Mouse (Mus musculus) left cerebral cortex, adult 2 months (tissue): ENCODE data around the gene Comt. TPM values are rescaled to one million over a fixed set of nuclear protein-coding genes. Genes with fewer than 3 reads are reported as not detected.

Experiments used
- DNase-seq, 2 experiments: peaks; one replicate each; pipeline ENCODE4 v3.0.0; 2021 to 2022; ENCODE audit warnings: low spot score in 2 of 2, mixed read lengths in 1 of 2; ENCODE audit errors: extremely low spot score in 1 of 2
- H3K27ac ChIP-seq: fragments of 200-600 bp; 2 replicates; pipeline ENCODE4 v1.8.1; 2022
- H3K4me3 ChIP-seq: fragments of 200-600 bp; 2 replicates; pipeline ENCODE4 v1.8.1; 2022
- CTCF ChIP-seq: fragments of 200-600 bp; IDR thresholded peaks from 2 replicates; pipeline ENCODE4 v1.8.1; 2022; ENCODE audit warnings: antibody characterized with exemption, mild to moderate bottlenecking, moderate library complexity
- intact Hi-C: fragments of 180-260 bp; cut with DNase I; formaldehyde crosslinking; loops from one replicate; pipeline ENCODE4 v1.15.1; 2025
- total RNA-seq, 2 experiments: library from RNA; stranded (reverse); gene quantifications; 2 replicates each; pipeline ENCODE4 v1.2.3; 2021

Gene Comt
- total RNA-seq, 2 experiments from 2014 or later, result 87.2 to 87.6 TPM

DNA sequence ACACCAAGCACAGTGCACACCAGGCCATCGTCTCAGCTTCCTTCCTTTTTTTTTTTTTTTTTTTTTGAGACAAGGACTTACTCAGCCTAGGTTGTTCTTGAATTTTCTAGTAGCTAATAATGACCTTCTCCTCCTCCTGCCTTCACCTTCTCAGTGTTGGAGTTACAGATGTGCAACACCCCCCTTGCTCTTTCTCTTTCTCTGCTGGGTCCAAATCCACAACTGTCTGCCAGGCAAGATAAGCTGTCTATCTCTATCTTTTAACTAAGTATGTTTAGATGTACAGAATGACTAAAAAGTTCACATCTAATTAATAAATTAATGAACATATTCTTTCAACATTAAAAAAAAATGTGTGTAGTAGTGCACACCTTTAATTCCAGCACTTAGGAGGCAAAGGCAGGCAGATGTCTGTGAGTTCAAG is 7.0 kb downstream of the Comt start:
- intact Hi-C loops, result no loop called here
- H3K4me3 ChIP-seq, result no peak overlapping the region
- no peak overlapping the region for H3K27ac ChIP-seq
- TF ChIP-seq CTCF, result no peak
- no peak for DNase-seq

DNA sequence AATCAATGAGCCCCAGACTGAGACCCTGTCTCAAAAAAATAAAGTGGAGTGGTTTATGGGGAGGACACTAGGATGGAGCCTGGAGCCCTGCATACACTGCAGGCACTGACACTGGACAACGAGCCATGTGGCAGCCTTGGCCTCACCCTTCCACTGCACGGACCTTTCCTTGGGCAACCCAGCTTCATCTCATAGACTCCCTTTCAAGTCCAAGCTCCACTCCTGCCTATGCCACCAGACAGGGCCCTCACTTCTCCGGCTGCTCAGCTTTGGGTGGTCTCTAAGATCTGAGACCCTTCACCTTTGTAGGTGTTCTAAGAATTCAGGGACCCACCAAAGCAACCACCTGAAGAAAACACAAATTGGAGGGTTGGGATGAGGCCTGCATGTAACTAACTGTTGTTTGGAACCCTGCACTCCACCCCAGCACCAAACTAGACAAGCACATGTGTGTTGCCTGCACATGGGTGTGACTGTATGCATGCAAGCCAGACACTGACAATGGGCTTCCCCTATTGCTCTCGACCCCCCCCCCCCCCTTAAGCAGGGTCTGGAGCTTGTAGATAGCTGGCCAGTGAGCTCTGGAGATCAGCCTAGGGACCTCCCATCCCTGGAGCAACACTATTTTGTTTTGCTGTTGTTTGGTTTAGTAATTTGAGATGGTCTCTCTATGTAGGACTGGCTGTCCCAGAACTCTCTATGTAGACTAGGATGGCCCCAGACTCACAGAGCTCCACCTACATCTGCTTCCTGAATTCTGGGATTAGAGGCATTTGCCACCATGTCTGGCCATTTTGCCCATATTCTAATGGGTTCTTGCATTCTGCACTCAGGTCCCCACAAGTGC is 7.7 kb downstream of the Comt start:
- Histone ChIP-seq H3K27ac (no peak overlapping the region), H3K4me3 (no peak overlapping the region)
- no peak for TF ChIP-seq CTCF
- intact Hi-C loops, result no loop called here
- no peak for DNase-seq

DNA sequence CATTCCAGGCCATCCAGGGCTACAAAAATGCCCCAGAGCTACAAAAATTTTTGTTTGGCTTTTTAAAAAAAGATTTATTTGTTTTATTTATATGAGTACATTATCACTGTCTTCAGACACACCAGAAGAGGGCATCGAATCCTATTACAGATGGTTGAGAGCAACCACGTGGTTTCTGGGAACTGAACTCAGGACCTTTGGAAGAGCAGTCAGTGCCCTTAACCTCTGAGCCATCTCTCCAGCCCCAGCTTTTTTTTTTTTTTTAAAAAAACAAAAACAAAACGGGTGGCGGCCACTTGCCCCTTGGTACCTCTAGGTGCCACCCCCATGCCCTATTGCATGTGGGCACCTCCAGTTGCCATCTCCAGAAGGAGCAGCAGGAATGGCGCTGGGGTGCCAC is 9.2 kb downstream of the Comt start:
- DNase-seq, result no peak
- intact Hi-C loops, result no loop called here
- Histone ChIP-seq H3K4me3 (no peak overlapping the region), H3K27ac (peak overlapping the region; percentile 30; the same call in 1 of the 2 replicates)
- no peak for TF ChIP-seq CTCF

DNA sequence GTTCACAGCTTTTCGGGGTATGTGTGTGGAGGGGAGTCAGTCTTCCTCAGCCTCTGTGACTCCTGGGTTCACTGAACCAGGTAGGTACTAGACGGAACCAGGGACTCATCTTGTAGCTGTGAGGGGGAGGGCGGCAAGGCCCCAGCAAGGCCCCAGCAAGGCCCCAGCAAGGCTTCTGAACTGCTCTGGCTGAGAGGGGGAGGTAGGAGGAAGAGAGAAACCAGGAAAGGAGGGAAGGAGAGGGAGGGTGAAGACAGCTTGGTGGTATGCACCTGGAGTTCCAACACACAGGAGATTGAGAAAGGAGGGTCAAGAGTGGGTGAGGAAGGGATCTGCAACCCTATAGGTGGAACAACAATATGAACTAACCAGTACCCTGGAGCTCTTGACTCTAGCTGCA is 9.8 kb downstream of the Comt start:
- no peak for DNase-seq
- H3K27ac ChIP-seq, result peak overlapping the region; percentile 80
- TF ChIP-seq CTCF, result no peak
- intact Hi-C loops, result no loop called here
- H3K4me3 ChIP-seq, result no peak overlapping the region

DNA sequence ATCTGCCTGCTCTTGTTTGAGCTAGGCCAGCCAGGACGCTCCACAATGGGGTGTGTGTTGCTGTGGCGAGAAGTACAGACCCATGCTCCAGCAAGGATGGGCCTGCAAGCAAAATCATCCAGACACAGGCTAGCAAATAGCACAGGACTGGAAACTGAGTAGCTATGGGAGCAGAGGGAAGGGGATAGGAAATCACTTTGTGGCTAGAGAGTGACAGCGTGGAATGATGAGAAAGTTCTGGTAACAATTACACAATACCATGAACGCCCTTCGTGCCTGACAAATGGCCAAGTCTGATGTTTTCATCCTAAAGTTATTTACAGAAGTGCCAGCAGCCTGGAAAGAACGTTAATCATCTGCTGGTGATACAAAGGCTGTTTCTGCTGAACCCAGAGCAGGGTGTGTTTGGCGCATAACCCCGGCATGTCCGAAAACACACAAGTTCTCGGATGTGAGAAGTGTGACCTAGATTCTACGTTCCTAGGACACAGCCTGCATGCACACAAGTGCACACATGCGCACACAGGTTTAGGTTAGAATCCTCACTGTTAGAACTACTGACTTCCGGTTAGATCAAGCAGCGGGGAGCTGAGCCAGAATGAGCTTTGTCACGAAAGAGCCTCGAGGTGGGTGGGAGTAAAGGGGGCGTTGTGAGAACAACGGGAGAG is 10.4 kb downstream of the Comt start:
- peak; percentile 65 to 70 for DNase-seq
- no peak for TF ChIP-seq CTCF
- Histone ChIP-seq H3K27ac (peak overlapping the region; percentile 80), H3K4me3 (no peak overlapping the region)
- intact Hi-C loops, result no loop called here

DNA sequence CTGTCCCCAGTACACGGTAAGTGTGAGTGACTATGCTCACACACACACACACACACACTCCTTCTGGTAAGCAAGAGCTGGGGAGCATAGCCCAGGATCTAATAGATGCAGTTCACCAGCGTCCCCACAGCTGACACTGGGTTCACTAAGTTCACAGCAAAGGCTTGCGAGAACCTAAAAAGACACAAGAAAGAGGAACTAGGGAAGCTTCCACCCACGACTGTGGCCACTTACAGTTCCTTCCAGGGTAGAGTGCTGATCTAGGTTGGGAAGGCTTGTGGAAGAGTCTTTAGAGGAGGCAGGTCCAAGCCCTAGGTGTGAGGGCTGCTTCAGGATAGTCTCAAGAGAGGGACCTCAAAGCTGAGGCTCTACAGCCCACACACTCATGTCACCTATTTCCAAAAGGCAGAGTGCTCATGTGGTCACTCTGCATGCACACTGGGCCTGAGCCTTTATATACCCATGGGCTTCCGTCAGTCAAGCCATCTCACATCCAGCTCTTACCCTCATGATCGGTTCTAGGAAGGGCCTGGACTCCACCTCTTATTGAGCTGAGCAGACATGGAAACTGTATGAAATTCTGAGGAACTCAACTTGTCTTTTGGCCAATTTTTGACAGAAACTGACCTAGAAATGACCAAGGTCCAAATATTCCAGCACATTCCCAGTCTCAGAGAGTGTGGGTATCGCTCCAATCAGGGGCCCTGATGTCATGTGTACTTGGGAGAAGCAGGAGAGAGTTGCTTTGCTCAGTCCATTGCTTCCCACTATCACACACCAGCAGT is 13.4 kb downstream of the Comt start:
- DNase-seq, result no peak
- Histone ChIP-seq H3K4me3 (no peak overlapping the region), H3K27ac (no peak overlapping the region)
- intact Hi-C loops, result no loop called here
- no peak for TF ChIP-seq CTCF

DNA sequence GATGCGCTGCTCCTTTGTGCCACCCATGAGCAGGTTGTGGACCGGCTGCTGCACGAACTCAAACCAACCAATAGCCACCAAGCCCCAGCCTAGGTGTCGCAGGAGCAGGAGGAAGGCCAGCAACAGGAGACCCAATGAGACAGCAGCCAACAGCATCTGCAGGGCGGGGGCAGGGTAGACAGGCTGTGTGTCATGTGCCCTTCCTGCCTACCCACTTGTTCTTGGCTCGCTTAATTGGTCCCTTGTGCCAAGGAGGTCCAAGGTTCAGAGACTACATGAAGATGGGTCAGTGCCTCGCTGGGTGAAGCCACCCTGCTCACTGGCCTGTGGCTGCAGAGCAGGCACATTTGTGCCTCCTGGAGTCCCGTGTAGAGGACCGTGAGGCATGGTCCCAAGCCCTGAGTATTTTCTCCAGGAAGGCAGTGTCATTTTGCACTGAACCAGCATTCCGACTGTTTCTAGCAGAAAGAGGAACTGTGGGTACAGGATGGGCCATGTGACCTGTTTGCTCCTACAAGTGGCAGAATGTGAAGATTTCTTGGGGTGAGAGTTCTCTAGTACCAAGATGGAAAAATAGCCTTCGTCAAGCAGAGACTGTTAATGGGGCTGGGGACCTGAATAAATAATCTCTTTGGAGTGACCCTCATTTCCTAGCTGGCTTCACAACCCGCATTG is 14.7 kb downstream of the Comt start:
- TF ChIP-seq CTCF, result no peak
- intact Hi-C loops, result no loop called here
- Histone ChIP-seq H3K4me3 (no peak overlapping the region), H3K27ac (peak overlapping the region; percentile 24; the same call in 1 of the 2 replicates)
- DNase-seq, result no peak

DNA sequence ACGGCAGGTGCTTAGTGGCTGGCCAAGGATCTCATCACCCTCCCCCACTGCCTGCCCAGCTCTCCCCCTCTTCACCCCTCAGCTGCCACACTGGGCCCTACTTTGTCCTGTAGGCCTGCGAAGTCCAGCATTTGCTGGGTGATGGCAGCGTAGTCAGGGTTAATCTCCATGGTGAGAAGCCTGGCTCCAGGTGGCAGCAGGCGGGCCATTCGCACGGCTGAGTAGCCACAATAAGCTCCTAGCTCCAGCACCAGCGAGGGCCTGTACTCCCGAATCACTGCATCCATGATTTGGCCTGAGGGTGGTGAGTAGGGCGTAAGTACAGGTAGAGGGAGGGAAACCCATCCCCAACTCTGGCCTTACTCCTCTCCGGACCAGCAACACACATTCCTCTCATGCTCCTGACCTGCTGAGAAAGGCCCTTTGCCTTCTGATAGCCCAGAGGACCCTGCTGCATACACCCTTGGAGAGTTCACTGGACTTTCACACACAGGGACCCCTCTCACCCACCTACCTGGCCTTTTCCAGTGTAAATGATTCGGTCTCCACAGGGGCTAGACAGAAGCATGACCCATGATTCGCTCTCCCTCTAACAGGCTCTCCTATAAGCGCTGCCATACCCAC is 15.5 kb downstream of the Comt start:
- intact Hi-C loops, result no loop called here
- Histone ChIP-seq H3K27ac (no peak overlapping the region), H3K4me3 (no peak overlapping the region)
- DNase-seq, result no peak
- TF ChIP-seq CTCF, result no peak

DNA sequence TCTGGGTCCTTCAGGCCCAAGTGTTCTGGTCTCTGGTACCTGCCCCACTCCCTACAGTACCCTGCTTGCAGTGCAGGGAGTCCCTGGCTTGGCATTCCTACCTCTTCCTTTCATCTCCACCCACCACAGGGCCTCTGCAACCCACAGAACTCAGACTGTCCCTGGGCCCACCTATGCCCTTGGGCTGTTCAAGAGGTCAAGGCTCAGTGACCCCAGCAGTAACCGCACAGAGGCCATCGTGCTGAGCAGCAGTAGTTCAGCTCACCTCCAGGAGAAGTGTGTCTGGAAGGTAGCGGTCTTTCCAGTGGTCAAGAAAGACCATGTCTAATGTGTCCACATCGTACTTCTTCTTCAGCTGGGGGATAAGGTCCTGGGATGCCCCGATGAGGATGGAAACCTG is 16.2 kb downstream of the Comt start:
- no peak overlapping the region for H3K4me3 ChIP-seq
- no peak overlapping the region; the same call in 1 of the 2 replicates for H3K27ac ChIP-seq
- TF ChIP-seq CTCF, result no peak
- no peak for DNase-seq
- intact Hi-C loops, result no loop called here

DNA sequence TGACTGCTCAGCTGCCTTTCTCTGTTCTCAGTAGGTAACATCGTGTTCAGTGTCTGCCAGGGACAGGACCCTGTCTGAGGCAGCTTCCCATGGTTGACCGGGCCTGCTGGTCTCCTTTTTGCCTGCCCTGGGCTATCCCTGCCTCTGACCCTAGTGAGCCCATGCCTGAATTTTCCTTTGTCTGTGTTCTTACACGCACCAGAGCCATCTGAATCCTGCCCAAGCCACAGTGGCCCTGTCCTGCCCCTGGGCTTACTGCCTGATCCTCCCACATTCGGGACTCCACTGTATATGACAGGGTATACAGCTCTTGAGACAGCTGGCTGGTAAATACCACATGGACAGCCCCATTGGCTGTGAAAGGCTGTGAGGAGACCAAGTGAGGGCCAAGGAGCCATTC is 16.9 kb downstream of the Comt start:
- H3K27ac ChIP-seq, result no peak overlapping the region
- DNase-seq, result no peak
- no peak overlapping the region for H3K4me3 ChIP-seq
- TF ChIP-seq CTCF, result no peak
- intact Hi-C loops, result no loop called here

DNA sequence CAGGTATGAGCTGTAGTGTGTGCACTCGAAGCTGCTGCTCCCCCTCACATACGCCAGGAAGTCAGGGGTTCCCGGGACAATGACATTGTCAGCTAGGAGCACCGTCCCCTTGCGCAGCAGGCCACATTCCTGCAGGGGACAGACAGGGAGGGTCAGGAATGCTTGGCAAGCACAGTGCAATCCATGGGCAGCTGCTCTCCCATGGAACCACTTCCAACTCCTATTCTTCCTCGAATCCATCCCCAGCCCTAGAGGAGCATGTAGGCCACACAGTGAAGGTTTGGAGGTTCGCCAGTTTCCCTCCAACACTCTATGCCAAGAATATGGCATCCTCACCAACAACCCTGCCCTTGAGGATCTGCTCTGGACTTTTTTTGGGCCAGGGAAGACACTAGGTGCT is 18.7 kb downstream of the Comt start:
- H3K4me3 ChIP-seq, result no peak overlapping the region
- H3K27ac ChIP-seq, result no peak overlapping the region
- intact Hi-C loops, result no loop called here
- no peak for TF ChIP-seq CTCF
- no peak for DNase-seq
